Mouse (Mus musculus) hindbrain, embryonic 16.5 days (tissue): ENCODE data around the gene Apex2. TPM values are rescaled to one million over a fixed set of nuclear protein-coding genes. Genes with fewer than 3 reads are reported as not detected.

ENCODE experiments used
- ATAC-seq: fragments of 200-750 bp; cut with Nextera tagmentation; 2 replicates; pipeline ENCODE4 v1.8.0; 2017; ENCODE audit warnings: moderate TSS enrichment, moderate library complexity
- H3K27ac ChIP-seq: fragments of 300-500 bp; sonication (generic); 2 replicates; pipeline ENCODE4 v1.5.1; 2014; ENCODE audit warnings: low read depth, mild to moderate bottlenecking, control low read depth, low read length, moderate library complexity
- H3K27me3 ChIP-seq: fragments of 300-500 bp; sonication (generic); replicated peaks from 2 replicates; pipeline ENCODE4 v1.6.1; 2014; ENCODE audit warnings: low read length; ENCODE audit not compliant: control insufficient read depth, insufficient read depth
- H3K36me3 ChIP-seq: fragments of 300-500 bp; sonication (generic); 2 replicates; pipeline ENCODE4 v1.6.1; 2014; ENCODE audit warnings: mild to moderate bottlenecking, low read length, moderate library complexity, mixed read lengths; ENCODE audit not compliant: control insufficient read depth, insufficient read depth
- H3K4me1 ChIP-seq: fragments of 300-500 bp; sonication (generic); 2 replicates; pipeline ENCODE4 v1.6.1; 2014; ENCODE audit warnings: low read depth, low read length; ENCODE audit not compliant: control insufficient read depth, insufficient read depth
- H3K4me2 ChIP-seq: fragments of 300-500 bp; sonication (generic); 2 replicates; pipeline ENCODE4 v1.6.1; 2014; ENCODE audit warnings: mild to moderate bottlenecking, low read length, control low read depth, moderate library complexity
- H3K4me3 ChIP-seq: fragments of 300-500 bp; sonication (generic); 2 replicates; pipeline ENCODE4 v1.5.1; 2014; ENCODE audit warnings: mild to moderate bottlenecking, low read length, control low read depth, moderate library complexity
- H3K9ac ChIP-seq: fragments of 300-500 bp; sonication (generic); 2 replicates; pipeline ENCODE4 v1.6.1; 2014; ENCODE audit warnings: low read depth, mild to moderate bottlenecking, control low read depth, low read length, moderate library complexity
- H3K9me3 ChIP-seq: fragments of 300-500 bp; sonication (generic); 2 replicates; pipeline ENCODE4 v1.6.1; 2014; ENCODE audit warnings: mild to moderate bottlenecking, low read length, moderate library complexity; ENCODE audit not compliant: control insufficient read depth
- WGBS: fragments of 180-500 bp; shearing (Covaris S2); extraction: QIAGEN DNeasy Blood & Tissue Kit; methylation state at CpG from one replicate; pipeline ENCODE4 v1.1.7; 2014; 5-methylcytosine and 5-hydroxymethylcytosine counted together
- polyA plus RNA-seq: library from polyadenylated mRNA; unstranded; fragments of >200 nt; fragmentation: Nextera tagmentation; extraction: Ambion mirVana; gene quantifications from 2 replicates; pipeline ENCODE4 v1.2.1, GENCODE M21; 2015

Gene Apex2
- 14.8 and 18.1 TPM in 2 replicates for polyA plus RNA-seq

- Histone ChIP-seq H3K4me3 (no peak within 1 kb of the TSS; the same call in 1 of the 2 replicates), H3K4me1 (no peaks in the 10 kb centered on the region), H3K9ac (no peak within 1 kb of the TSS), H3K36me3 (no peaks in the 10 kb centered on the region), H3K27ac (no peak within 1 kb of the TSS), H3K4me2 (peak within 1 kb of the TSS; percentile 61), H3K9me3 (no peaks in the 10 kb centered on the region), H3K27me3 (no peaks in the 10 kb centered on the region)
- no peak for ATAC-seq
- WGBS = 76% methylated on average over 5 of the region's 5 CpGs
These were observed at the start of gene Apex2 for GRCm38 (mm10) chrX:150589696-150590095. TSS of gene Apex2 (minus strand) at chrX:150589868.

- Histone ChIP-seq H3K9me3 (no peaks in the 10 kb centered on the region), H3K4me3 (no peak overlapping the region), H3K27ac (no peak overlapping the region), H3K27me3 (no peaks in the 10 kb centered on the region), H3K9ac (no peak overlapping the region), H3K36me3 (no peaks in the 10 kb centered on the region), H3K4me2 (no peak overlapping the region), H3K4me1 (no peaks in the 10 kb centered on the region)
- ATAC-seq = no peak
- 80% methylated on average over 1 of the region's 1 CpGs for whole genome bisulfite sequencing
These were observed 46.8 kb upstream of the Apex2 start for GRCm38 (mm10) chrX:150636421-150636820.

- 66% methylated on average over 2 of the region's 2 CpGs for WGBS
- no peak overlapping the region for H3K4me2 ChIP-seq
- ATAC-seq = no peak
- no peaks in the 10 kb centered on the region for H3K9me3 ChIP-seq
- H3K9ac ChIP-seq = no peak overlapping the region
- H3K4me1 ChIP-seq = no peaks in the 10 kb centered on the region
- no peak overlapping the region for H3K4me3 ChIP-seq
- H3K36me3 ChIP-seq = no peaks in the 10 kb centered on the region
- no peaks in the 10 kb centered on the region for H3K27me3 ChIP-seq
- H3K27ac ChIP-seq = no peak overlapping the region
These were observed 9.2 kb upstream of the Apex2 start for GRCm38 (mm10) chrX:150598882-150599281.

GRCm38 (mm10) chrX:150595016-150595760 is 5.5 kb upstream of the Apex2 start:
- H3K9ac ChIP-seq = no peak overlapping the region
- H3K36me3 ChIP-seq = no peaks in the 10 kb centered on the region
- H3K27me3 ChIP-seq = no peaks in the 10 kb centered on the region
- H3K4me1 ChIP-seq = no peaks in the 10 kb centered on the region
- 91% methylated on average over 9 of the region's 9 CpGs for WGBS
- H3K27ac ChIP-seq = no peak overlapping the region
- no peak for ATAC-seq
- no peaks in the 10 kb centered on the region for H3K9me3 ChIP-seq
- H3K4me2 ChIP-seq = no peak overlapping the region
- H3K4me3 ChIP-seq = no peak overlapping the region

GRCm38 (mm10) chrX:150594176-150594575 is 4.5 kb upstream of the Apex2 start:
- Histone ChIP-seq H3K4me1 (no peaks in the 10 kb centered on the region), H3K4me2 (no peak overlapping the region), H3K4me3 (no peak overlapping the region), H3K36me3 (no peaks in the 10 kb centered on the region), H3K27ac (no peak overlapping the region), H3K9ac (no peak overlapping the region), H3K9me3 (no peaks in the 10 kb centered on the region), H3K27me3 (no peaks in the 10 kb centered on the region)
- no peak for ATAC-seq
- 85% methylated on average over 3 of the region's 3 CpGs for WGBS

GRCm38 (mm10) chrX:150593266-150594035 is 3.8 kb upstream of the Apex2 start:
- Histone ChIP-seq H3K27me3 (no peaks in the 10 kb centered on the region), H3K9ac (no peak overlapping the region), H3K27ac (no peak overlapping the region), H3K9me3 (no peaks in the 10 kb centered on the region), H3K4me3 (no peak overlapping the region), H3K36me3 (no peaks in the 10 kb centered on the region), H3K4me1 (no peaks in the 10 kb centered on the region), H3K4me2 (no peak overlapping the region)
- WGBS = 79% methylated on average over 12 of the region's 12 CpGs
- ATAC-seq = no peak

GRCm38 (mm10) chrX:150588023-150588764 is 1.5 kb downstream of the Apex2 start, which contains the start of gene Pfkfb1:
TSS of gene Pfkfb1 (plus strand) at chrX:150588229.
- ATAC-seq = peak; percentile 96
- no peaks in the 10 kb centered on the region for H3K4me1 ChIP-seq
- peak within 1 kb of the TSS; percentile 61 for H3K4me2 ChIP-seq
- no peaks in the 10 kb centered on the region for H3K9me3 ChIP-seq
- no peaks in the 10 kb centered on the region for H3K36me3 ChIP-seq
- peak within 1 kb of the TSS; percentile 82 for H3K27ac ChIP-seq
- H3K27me3 ChIP-seq = no peaks in the 10 kb centered on the region
- 21% methylated on average over 33 of the region's 35 CpGs for WGBS
- peak within 1 kb of the TSS; percentile 76 for H3K9ac ChIP-seq
- peak within 1 kb of the TSS; percentile 56 for H3K4me3 ChIP-seq

GRCm38 (mm10) chrX:150585116-150585515 is 4.6 kb downstream of the Apex2 start:
- Histone ChIP-seq H3K9me3 (no peaks in the 10 kb centered on the region), H3K9ac (no peak overlapping the region), H3K36me3 (peaks cover 6% of the 10 kb centered on the region), H3K27ac (no peak overlapping the region), H3K4me2 (no peak overlapping the region), H3K4me1 (no peaks in the 10 kb centered on the region), H3K4me3 (no peak overlapping the region), H3K27me3 (no peaks in the 10 kb centered on the region)
- no peak for ATAC-seq
- 88% methylated on average over 8 of the region's 8 CpGs for WGBS

- no peaks in the 10 kb centered on the region for H3K9me3 ChIP-seq
- no peak for ATAC-seq
- no peak overlapping the region for H3K4me3 ChIP-seq
- no peak overlapping the region for H3K9ac ChIP-seq
- no peaks in the 10 kb centered on the region for H3K4me1 ChIP-seq
- no peak overlapping the region for H3K4me2 ChIP-seq
- no peak overlapping the region for H3K27ac ChIP-seq
- H3K27me3 ChIP-seq = no peaks in the 10 kb centered on the region
- H3K36me3 ChIP-seq = peaks cover 6% of the 10 kb centered on the region
These were observed 7.7 kb downstream of the Apex2 start for GRCm38 (mm10) chrX:150581921-150582320.
